9 mouse cellular contexts compared by ENCODE assay signal in genomic region chr6:135148506-135148905, GRCm38 (mm10). TPM values are rescaled to one million over a fixed set of nuclear protein-coding genes. Genes with fewer than 3 reads are reported as not detected.
DNase-seq lines count a peak whose midpoint lies in the region; ATAC-seq and TF ChIP-seq lines count a peak whose summit lies in the region.
"Had no signal": no experiment of that assay in that cellular context is flagged by ENCODE, and none has a peak within 500 bp of the region (broad histone marks: within the 10 kb centered on the region; RNA-seq: fewer than 3 reads in every experiment).

No protein-coding gene starts in this region.

- no peaks in the 10 kb centered on the region for H3K79me2 ChIP-seq in heart, adult 2 months (replicated peaks; ENCODE audit: control insufficient read depth, insufficient read depth, low read length)

- no peak overlapping the region for H3K9ac ChIP-seq in heart, adult 2 months (ENCODE audit: low read depth, low read length)
- H3K9ac ChIP-seq in heart, embryonic 12.5 days, result no peak overlapping the region
- H3K9ac ChIP-seq in limb, embryonic 12.5 days (replicated peaks), result no peak overlapping the region

- no peaks in the 10 kb centered on the region for H3K27me3 ChIP-seq in heart, adult 2 months (ENCODE audit: control insufficient read depth, insufficient read depth, low read length)
- 0 out of 2 replicates have a peak, but pooled peaks cover 6% of the 10 kb centered on the region for H3K27me3 ChIP-seq in heart, embryonic 12.5 days (replicated peaks)
- H3K27me3 ChIP-seq in limb, embryonic 12.5 days, result no peaks in the 10 kb centered on the region
- H3K27me3 ChIP-seq in small intestine, adult 2 months (ENCODE audit: control insufficient read depth, insufficient read depth, low read length), result no peaks in the 10 kb centered on the region

- H3K4me2 ChIP-seq in heart, embryonic 12.5 days, result no peak overlapping the region
- H3K4me2 ChIP-seq in limb, embryonic 12.5 days, result no peak overlapping the region

- no peaks in the 10 kb centered on the region for H3K9me3 ChIP-seq in heart, embryonic 12.5 days (replicated peaks)
- H3K9me3 ChIP-seq in limb, embryonic 12.5 days, result peaks cover 4% of the 10 kb centered on the region; the same call in 1 of the 2 replicates

- H3K27ac ChIP-seq in heart, adult 2 months, result no peak overlapping the region
- H3K27ac ChIP-seq in heart, embryonic 12.5 days (ENCODE audit: poor library complexity, severe bottlenecking), result no peak overlapping the region
- no peak overlapping the region for H3K27ac ChIP-seq in limb, embryonic 12.5 days
- H3K27ac ChIP-seq in small intestine, adult 2 months (ENCODE audit: insufficient read depth, low read depth, low read length), result no peak overlapping the region

- peak; percentile 93 for TF ChIP-seq CTCF in heart, adult 2 months (IDR thresholded peaks at IDR 0.05)
- peak; percentile 71 for TF ChIP-seq CTCF in brain, embryonic 14.5 days (IDR thresholded peaks at IDR 0.05; ENCODE audit: borderline replicate concordance, extremely low read depth, insufficient read depth, insufficient read length)
- peak; percentile 69; the same call in 1 of the 2 replicates for TF ChIP-seq CTCF in small intestine, adult 2 months (IDR thresholded peaks at IDR 0.05; ENCODE audit: extremely low read depth, insufficient read length, insufficient replicate concordance, low read depth, low read length)

- ATAC-seq in heart, embryonic 12.5 days (ENCODE audit: insufficient number of reproducible peaks, low FRiP score), result no peak
- 0 out of 2 replicates have a peak, but pooled peaks have one; percentile 35 for ATAC-seq in limb, embryonic 12.5 days (ENCODE audit: insufficient number of reproducible peaks, insufficient read depth, low FRiP score, low TSS enrichment, low read depth)

- no peaks in the 10 kb centered on the region for H3K36me3 ChIP-seq in heart, adult 2 months (ENCODE audit: control insufficient read depth, insufficient read depth, low read length)
- H3K36me3 ChIP-seq in heart, embryonic 12.5 days, result peaks cover 12% of the 10 kb centered on the region
- no peaks in the 10 kb centered on the region for H3K36me3 ChIP-seq in limb, embryonic 12.5 days
- H3K36me3 ChIP-seq in small intestine, adult 2 months (ENCODE audit: control insufficient read depth, insufficient read depth, low read length), result no peaks in the 10 kb centered on the region

- 38% methylated on average over 1 of the region's 1 CpGs for WGBS in heart, adult 2 months
- WGBS in heart, embryonic 12.5 days, result 37% methylated on average over 1 of the region's 1 CpGs
- whole genome bisulfite sequencing in limb, embryonic 12.5 days, result 46% methylated on average over 1 of the region's 1 CpGs
- 40% methylated on average over 1 of the region's 1 CpGs for WGBS in small intestine, adult 2 months

- no peak for TF ChIP-seq POLR2A in heart, adult 2 months (IDR thresholded peaks at IDR 0.05; ENCODE audit: insufficient read depth, low read depth, low read length)
- TF ChIP-seq POLR2A in brain, embryonic 14.5 days (IDR thresholded peaks at IDR 0.05; ENCODE audit: borderline replicate concordance, extremely low read depth, insufficient read depth, insufficient read length, poor library complexity, severe bottlenecking), result no peak
- TF ChIP-seq POLR2A in small intestine, adult 2 months (IDR thresholded peaks at IDR 0.05; ENCODE audit: low read depth, low read length), result no peak

- intact Hi-C loops in heart, adult 2 months (cut with DNase I), result loop anchor here (2.0 to 5.0 kb wide), 4 partner anchors 18 to 252 kb away; no protein-coding TSS in a partner anchor

- H3K4me3 ChIP-seq in heart, adult 2 months, result no peak overlapping the region
- no peak overlapping the region for H3K4me3 ChIP-seq in heart, embryonic 12.5 days
- H3K4me3 ChIP-seq in limb, embryonic 12.5 days (replicated peaks), result no peak overlapping the region
- no peak overlapping the region for H3K4me3 ChIP-seq in small intestine, adult 2 months (ENCODE audit: low read depth, low read length)

- peak in 1 of 2 experiments; percentile 37 for DNase-seq in heart, adult 2 months
- peak; percentile 39 for DNase-seq in CD4-positive, CD25-positive, alpha-beta regulatory T cell, adult 2 months (ENCODE audit: low read depth, low spot score)
- peak; percentile 20 for DNase-seq in brain, embryonic 14.5 days (ENCODE audit: low read depth)
- DNase-seq in natural killer cell, adult 2 months (ENCODE audit: low spot score in 2 of 2), result no peak
- DNase-seq in yolk sac, embryonic 10.5 days (ENCODE audit: low spot score), result no peak

- no peak for TF ChIP-seq EP300 in heart, adult 2 months (IDR thresholded peaks at IDR 0.05; ENCODE audit: insufficient read depth, low read depth, low read length)

- H3K4me1 ChIP-seq in heart, adult 2 months (ENCODE audit: control insufficient read depth, insufficient read depth, low read length), result no peaks in the 10 kb centered on the region
- H3K4me1 ChIP-seq in heart, embryonic 12.5 days (replicated peaks), result no peaks in the 10 kb centered on the region
- H3K4me1 ChIP-seq in limb, embryonic 12.5 days (replicated peaks), result 0 out of 2 replicates have a peak, but pooled peaks cover 8% of the 10 kb centered on the region
- H3K4me1 ChIP-seq in small intestine, adult 2 months (ENCODE audit: control insufficient read depth, insufficient read depth, insufficient read length, low read length), result no peaks in the 10 kb centered on the region

RNA-seq across cellular contexts. Expression of gene Gprc5d, which starts 30.4 kb away (rescaled TPM):
- not detected for total RNA-seq in heart, adult 2 months (2021)
- polyA plus RNA-seq in heart, adult 2 months (2012; rRNA removed), result not detected in 2 replicates
- polyA plus RNA-seq in heart, embryonic 12.5 days (2016; fragmentation: Nextera tagmentation; extraction: Ambion mirVana), result not detected in 2 replicates
- 0.08 TPM in 1 of 2 replicates, not detected in the other for polyA plus RNA-seq in brain, embryonic 14.5 days (2012; rRNA removed)
- not detected in 2 replicates for polyA plus RNA-seq in limb, embryonic 12.5 days (2016; fragmentation: Nextera tagmentation; extraction: Ambion mirVana)
- polyA plus RNA-seq in small intestine, adult 2 months (2012; rRNA removed), result not detected in 2 replicates
- polyA plus RNA-seq: stomach, embryonic 14.5 days had no signal

RNA-seq across cellular contexts. Expression of gene Fam234b, which starts 49.3 kb away (rescaled TPM):
- total RNA-seq in heart, adult 2 months (2021), result 1 to 10 TPM; 6.4 to 9.5 TPM
- polyA plus RNA-seq in heart, adult 2 months (2012; rRNA removed), result 5.8 TPM in 2 replicates
- 9.0 and 10.7 TPM in 2 replicates for polyA plus RNA-seq in heart, embryonic 12.5 days (2016; fragmentation: Nextera tagmentation; extraction: Ambion mirVana)
- 78.3 and 87.5 TPM in 2 replicates for polyA plus RNA-seq in brain, embryonic 14.5 days (2012; rRNA removed)
- polyA plus RNA-seq in limb, embryonic 12.5 days (2016; fragmentation: Nextera tagmentation; extraction: Ambion mirVana), result 26.9 and 27.6 TPM in 2 replicates
- polyA plus RNA-seq in small intestine, adult 2 months (2012; rRNA removed), result 6.9 and 22.5 TPM in 2 replicates

RNA-seq across cellular contexts. Expression of gene Hebp1, which starts 49.3 kb away (rescaled TPM):
- 10 to 100 TPM; 46.6 to 57.8 TPM for total RNA-seq in heart, adult 2 months (2021)
- polyA plus RNA-seq in heart, adult 2 months (2012; rRNA removed), result 11.3 and 14.1 TPM in 2 replicates
- 14.8 and 16.0 TPM in 2 replicates for polyA plus RNA-seq in heart, embryonic 12.5 days (2016; fragmentation: Nextera tagmentation; extraction: Ambion mirVana)
- polyA plus RNA-seq in brain, embryonic 14.5 days (2012; rRNA removed), result 5.5 and 7.2 TPM in 2 replicates
- 5.1 and 8.4 TPM in 2 replicates for polyA plus RNA-seq in limb, embryonic 12.5 days (2016; fragmentation: Nextera tagmentation; extraction: Ambion mirVana)
- 4.9 and 7.4 TPM in 2 replicates for polyA plus RNA-seq in small intestine, adult 2 months (2012; rRNA removed)

Comparison
In these comparisons a context has a peak if more than half of its experiments do, and no peak if none do; other contexts are left out.
1. DNase-seq: peak in CD4-positive, CD25-positive, alpha-beta regulatory T cell, adult 2 months (single experiment) and brain, embryonic 14.5 days (single experiment); none in natural killer cell, adult 2 months (0 of 2) and yolk sac, embryonic 10.5 days (single experiment).
2. Peak in every context shown above with its lines, with median percentiles within 50 percentile points of each other: CTCF ChIP-seq.